Mouse (Mus musculus) activated CD4-positive, CD25-positive, alpha-beta regulatory T cell (primary cell): Measurements from ENCODE around the gene Olfr51. TPM values are rescaled to one million over a fixed set of nuclear protein-coding genes. Genes with fewer than 3 reads are reported as not detected.

Experiments used
- polyA plus RNA-seq, 2 experiments: library from polyadenylated mRNA; unstranded; fragments of 100-300 nt; shearing (Covaris generic); gene quantifications; one replicate each; pipeline ENCODE4 v1.2.1; 2017

The Olfr51 gene
- polyA plus RNA-seq, result not detected

GRCm38 (mm10) chr11:51003296-51003695 is at the start of gene Olfr51:
Gene Olfr51, plus strand, starts transcription at chr11:51003596.

GRCm38 (mm10) chr11:50953665-50954064 is 49.7 kb upstream of the Olfr51 start, which contains the start of gene Prop1:
Gene Prop1, minus strand, starts transcription at chr11:50953765.

GRCm38 (mm10) chr11:50966230-50966629 is 37.2 kb upstream of the Olfr51 start, which contains the start of gene Olfr1378:
Gene Olfr1378, plus strand, starts transcription at chr11:50966530.

GRCm38 (mm10) chr11:50981667-50982066 is 21.7 kb upstream of the Olfr51 start, which contains the start of gene Olfr1377:
Gene Olfr1377, plus strand, starts transcription at chr11:50981967.

GRCm38 (mm10) chr11:51013936-51014335 is 10.5 kb downstream of the Olfr51 start, which contains the start of gene Olfr54:
Gene Olfr54, plus strand, starts transcription at chr11:51014236.

GRCm38 (mm10) chr11:51047809-51048208 is 44.4 kb downstream of the Olfr51 start, which contains the start of gene Olfr1375:
Gene Olfr1375, plus strand, starts transcription at chr11:51048109.

GRCm38 (mm10) chr11:51059151-51059571 is 55.8 kb downstream of the Olfr51 start, which contains the start of gene Zfp354a:
Gene Zfp354a, plus strand, starts transcription at chr11:51059257.

Other genes starting within 250 kb of the Olfr51 start
- gene Zfp354c, start 175.9 kb upstream of the Olfr51 start, polyA plus RNA-seq, result 1 to 10 TPM; 1.3 to 5.0 TPM
- gene Zfp879, start 162.0 kb upstream of the Olfr51 start, polyA plus RNA-seq, result under 1 TPM in 1 of 2 experiments, not detected in 1; 0.88 TPM
- gene Grm6, start 152.9 kb upstream of the Olfr51 start, polyA plus RNA-seq, result under 1 TPM in 1 of 2 experiments, not detected in 1; 0.32 TPM
- not detected for gene Zfp454, start 115.9 kb upstream of the Olfr51 start, polyA plus RNA-seq
- 1 to 10 TPM in 1 of 2 experiments, under 1 TPM in 1; 0.33 to 1.5 TPM for gene Zfp2, start 87.4 kb upstream of the Olfr51 start, polyA plus RNA-seq
- under 1 TPM in 1 of 2 experiments, not detected in 1; 0.66 TPM for gene Zfp354b, start 72.0 kb upstream of the Olfr51 start, polyA plus RNA-seq
- under 1 TPM in 1 of 2 experiments, not detected in 1; 0.41 TPM for gene 4933414I15Rik, start 59.8 kb upstream of the Olfr51 start, polyA plus RNA-seq
- gene Prop1, start 49.8 kb upstream of the Olfr51 start, polyA plus RNA-seq, result not detected
- not detected for gene Olfr1378, start 37.1 kb upstream of the Olfr51 start, polyA plus RNA-seq
- under 1 TPM in 1 of 2 experiments, not detected in 1; 0.41 TPM for gene Olfr1377, start 21.6 kb upstream of the Olfr51 start, polyA plus RNA-seq
- gene Olfr54, start 10.6 kb downstream of the Olfr51 start, polyA plus RNA-seq, result under 1 TPM in 1 of 2 experiments, not detected in 1; 0.06 TPM
- not detected for gene Olfr1375, start 44.5 kb downstream of the Olfr51 start, polyA plus RNA-seq
- gene Zfp354a, start 55.7 kb downstream of the Olfr51 start, polyA plus RNA-seq, result not detected
- gene Gm12569, start 216.9 kb downstream of the Olfr51 start, polyA plus RNA-seq, result under 1 TPM in 1 of 2 experiments, not detected in 1; 0.64 TPM